Mouse (Mus musculus): ENCODE measurements around the gene Tmc6. TPM values are rescaled to one million over a fixed set of nuclear protein-coding genes. Genes with fewer than 3 reads are reported as not detected.

The Tmc6 gene
- total RNA-seq, 1 experiment = 36.0 TPM

DNA sequence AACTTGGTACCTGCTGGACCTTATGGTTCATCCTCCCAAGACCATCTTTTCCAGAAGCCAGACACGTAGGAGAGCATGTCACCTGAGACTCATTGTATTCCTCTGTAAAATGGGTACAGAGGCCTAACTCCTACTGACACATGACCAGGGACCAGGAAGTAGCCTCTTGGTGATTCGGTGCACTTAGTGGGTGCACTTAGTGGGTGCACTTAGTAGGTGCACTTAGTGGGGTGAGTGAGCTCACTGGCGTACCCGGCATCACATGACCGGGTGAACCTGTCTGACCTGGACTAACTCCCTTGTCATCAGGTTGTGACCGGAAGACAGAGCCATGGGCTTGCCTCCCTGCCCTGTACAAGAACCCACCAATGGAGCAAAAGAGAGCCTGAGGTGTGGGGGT is 24.8 kb upstream of the Tmc6 start:
- peaks cover 4 to 5% of the 10 kb centered on the region in 2 experiments; a peak in 3 of 4 replicates for H3K4me1 ChIP-seq (ENCODE audit: control insufficient read depth in 2 of 2, insufficient read depth in 2 of 2, low read length in 2 of 2, poor library complexity in 1 of 2)
- no peaks in the 10 kb centered on the region for H3K9me3 ChIP-seq (ENCODE audit: control insufficient read depth, insufficient read depth, low read depth, low read length)
- no peak overlapping the region for H3K9ac ChIP-seq (ENCODE audit: insufficient read depth, low read depth, low read length, poor library complexity, severe bottlenecking)
- DNase-seq (ENCODE audit: low read depth, low spot score) = no peak
- H3K36me3 ChIP-seq (ENCODE audit: control insufficient read depth, insufficient read depth, low read length, poor library complexity, severe bottlenecking) = no peaks in the 10 kb centered on the region
- TF ChIP-seq MAFK (IDR thresholded peaks at IDR 0.05; ENCODE audit: insufficient read depth, low read depth, low read length) = no peak
- no peak for TF ChIP-seq ZC3H11A (IDR thresholded peaks at IDR 0.05; ENCODE audit: borderline replicate concordance, low read depth, low read length)
- no peak for TF ChIP-seq ZNF384 (IDR thresholded peaks at IDR 0.05; ENCODE audit: low read depth, low read length)
- TF ChIP-seq CHD2 (IDR thresholded peaks at IDR 0.05; ENCODE audit: low read depth, low read length) = no peak
- TF ChIP-seq HCFC1 (IDR thresholded peaks at IDR 0.05; ENCODE audit: borderline replicate concordance, insufficient read depth, low read length) = no peak
- H3K4me3 ChIP-seq (ENCODE audit: insufficient read depth in 1 of 2, low read depth in 1 of 2, low read length in 2 of 2, poor library complexity in 1 of 2, severe bottlenecking in 1 of 2) = no peak overlapping the region
- in situ Hi-C loops (cut with MboI; ENCODE audit: low sequenced_read_pairs in 2 of 2, unreplicated experiment in 2 of 2) = loop anchor here in 1 of 2 experiments (25.0 kb wide), 1 partner anchor 419 kb away; no protein-coding TSS in a partner anchor
- no peak overlapping the region for H3K27ac ChIP-seq (ENCODE audit: insufficient read depth, low read depth, low read length, poor library complexity, severe bottlenecking)

- Histone ChIP-seq H3K4me1 (ENCODE audit: control insufficient read depth in 2 of 2, insufficient read depth in 2 of 2, low read length in 2 of 2, poor library complexity in 1 of 2) (peaks cover 0 to 7% of the 10 kb centered on the region in 2 experiments; a peak in 1 of 4 replicates), H3K4me3 (ENCODE audit: insufficient read depth in 1 of 2, low read depth in 1 of 2, low read length in 2 of 2, poor library complexity in 1 of 2, severe bottlenecking in 1 of 2) (no peak overlapping the region), H3K27ac (ENCODE audit: insufficient read depth, low read depth, low read length, poor library complexity, severe bottlenecking) (no peak overlapping the region), H3K36me3 (ENCODE audit: control insufficient read depth, insufficient read depth, low read length, poor library complexity, severe bottlenecking) (no peaks in the 10 kb centered on the region), H3K9me3 (ENCODE audit: control insufficient read depth, insufficient read depth, low read depth, low read length) (no peaks in the 10 kb centered on the region), H3K9ac (ENCODE audit: insufficient read depth, low read depth, low read length, poor library complexity, severe bottlenecking) (no peak overlapping the region)
- in situ Hi-C loops (cut with MboI; ENCODE audit: low sequenced_read_pairs in 2 of 2, unreplicated experiment in 2 of 2) = loop anchor here in 1 of 2 experiments (25.0 kb wide), 1 partner anchor 416 kb away; no protein-coding TSS in a partner anchor
- no peak for DNase-seq (ENCODE audit: low read depth, low spot score)
- no peak for TF ChIP-seq ZC3H11A (IDR thresholded peaks at IDR 0.05; ENCODE audit: borderline replicate concordance, low read depth, low read length)
- no peak for TF ChIP-seq MAFK (IDR thresholded peaks at IDR 0.05; ENCODE audit: insufficient read depth, low read depth, low read length)
- TF ChIP-seq HCFC1 (IDR thresholded peaks at IDR 0.05; ENCODE audit: borderline replicate concordance, insufficient read depth, low read length) = no peak
- no peak for TF ChIP-seq CHD2 (IDR thresholded peaks at IDR 0.05; ENCODE audit: low read depth, low read length)
- TF ChIP-seq ZNF384 (IDR thresholded peaks at IDR 0.05; ENCODE audit: low read depth, low read length) = no peak
These were observed 21.2 kb upstream of the Tmc6 start for GRCm38 (mm10) chr11:117803166-117803688.

DNA sequence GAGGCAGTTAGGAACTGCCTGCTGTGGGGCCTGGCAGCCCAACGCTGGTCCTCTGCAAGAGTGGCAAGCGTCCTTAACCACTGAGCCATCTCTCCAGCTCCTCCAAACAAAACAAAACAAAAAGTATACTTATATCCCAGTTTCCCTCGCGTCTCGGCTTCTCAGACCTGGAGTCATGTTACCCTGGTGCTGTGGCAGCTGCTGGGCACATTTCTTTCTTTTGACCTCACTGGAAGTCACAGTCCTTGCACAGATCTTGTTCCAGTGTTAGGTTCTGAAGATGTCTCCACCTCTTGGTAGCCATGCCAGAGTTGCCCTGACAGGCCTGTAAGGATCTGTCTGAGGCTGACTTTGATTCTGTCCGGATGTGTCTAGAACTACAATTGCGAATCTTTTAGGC is 19.7 kb upstream of the Tmc6 start:
- Histone ChIP-seq H3K9me3 (ENCODE audit: control insufficient read depth, insufficient read depth, low read depth, low read length) (no peaks in the 10 kb centered on the region), H3K27ac (ENCODE audit: insufficient read depth, low read depth, low read length, poor library complexity, severe bottlenecking) (no peak overlapping the region), H3K4me3 (ENCODE audit: insufficient read depth in 1 of 2, low read depth in 1 of 2, low read length in 2 of 2, poor library complexity in 1 of 2, severe bottlenecking in 1 of 2) (no peak overlapping the region), H3K4me1 (ENCODE audit: control insufficient read depth in 2 of 2, insufficient read depth in 2 of 2, low read length in 2 of 2, poor library complexity in 1 of 2) (peaks cover 0 to 13% of the 10 kb centered on the region in 2 experiments; a peak in 1 of 4 replicates), H3K36me3 (ENCODE audit: control insufficient read depth, insufficient read depth, low read length, poor library complexity, severe bottlenecking) (no peaks in the 10 kb centered on the region), H3K9ac (ENCODE audit: insufficient read depth, low read depth, low read length, poor library complexity, severe bottlenecking) (no peak overlapping the region)
- no peak for DNase-seq (ENCODE audit: low read depth, low spot score)
- TF ChIP-seq MAFK (IDR thresholded peaks at IDR 0.05; ENCODE audit: insufficient read depth, low read depth, low read length) = no peak
- no peak for TF ChIP-seq ZC3H11A (IDR thresholded peaks at IDR 0.05; ENCODE audit: borderline replicate concordance, low read depth, low read length)
- no peak for TF ChIP-seq ZNF384 (IDR thresholded peaks at IDR 0.05; ENCODE audit: low read depth, low read length)
- TF ChIP-seq CHD2 (IDR thresholded peaks at IDR 0.05; ENCODE audit: low read depth, low read length) = no peak
- no peak for TF ChIP-seq HCFC1 (IDR thresholded peaks at IDR 0.05; ENCODE audit: borderline replicate concordance, insufficient read depth, low read length)
- in situ Hi-C loops (cut with MboI; ENCODE audit: low sequenced_read_pairs in 2 of 2, unreplicated experiment in 2 of 2) = loop anchor here in 1 of 2 experiments (25.0 kb wide), 1 partner anchor 414 kb away; no protein-coding TSS in a partner anchor

DNA sequence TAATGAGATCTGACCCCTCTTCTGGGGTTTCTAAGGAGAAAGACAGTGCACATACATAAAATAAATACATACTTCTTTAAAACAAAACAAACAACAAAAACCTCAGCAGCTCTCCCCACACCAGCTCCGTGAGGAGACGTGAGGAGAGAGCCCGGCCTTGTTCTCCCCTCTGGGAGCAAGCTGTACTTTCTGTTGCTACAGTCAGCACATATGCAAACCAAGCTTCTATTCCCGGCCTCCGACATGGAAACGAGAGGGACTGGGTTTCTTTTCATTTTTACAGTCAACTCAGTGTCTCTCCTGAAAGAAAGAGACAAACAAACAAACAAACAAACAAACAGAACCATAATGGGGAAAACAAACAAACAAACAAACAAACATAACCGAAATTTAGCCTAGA is 18.0 kb upstream of the Tmc6 start:
- TF ChIP-seq MAFK (IDR thresholded peaks at IDR 0.05; ENCODE audit: insufficient read depth, low read depth, low read length) = no peak
- no peak for TF ChIP-seq CHD2 (IDR thresholded peaks at IDR 0.05; ENCODE audit: low read depth, low read length)
- no peak for TF ChIP-seq HCFC1 (IDR thresholded peaks at IDR 0.05; ENCODE audit: borderline replicate concordance, insufficient read depth, low read length)
- no peak for TF ChIP-seq ZC3H11A (IDR thresholded peaks at IDR 0.05; ENCODE audit: borderline replicate concordance, low read depth, low read length)
- TF ChIP-seq ZNF384 (IDR thresholded peaks at IDR 0.05; ENCODE audit: low read depth, low read length) = no peak
- no peak for DNase-seq (ENCODE audit: low read depth, low spot score)
- Histone ChIP-seq H3K4me1 (ENCODE audit: control insufficient read depth in 2 of 2, insufficient read depth in 2 of 2, low read length in 2 of 2, poor library complexity in 1 of 2) (peaks cover 0 to 11% of the 10 kb centered on the region in 2 experiments; a peak in 1 of 4 replicates), H3K9ac (ENCODE audit: insufficient read depth, low read depth, low read length, poor library complexity, severe bottlenecking) (no peak overlapping the region), H3K36me3 (ENCODE audit: control insufficient read depth, insufficient read depth, low read length, poor library complexity, severe bottlenecking) (no peaks in the 10 kb centered on the region), H3K27ac (ENCODE audit: insufficient read depth, low read depth, low read length, poor library complexity, severe bottlenecking) (no peak overlapping the region), H3K9me3 (ENCODE audit: control insufficient read depth, insufficient read depth, low read depth, low read length) (no peaks in the 10 kb centered on the region), H3K4me3 (ENCODE audit: insufficient read depth in 1 of 2, low read depth in 1 of 2, low read length in 2 of 2, poor library complexity in 1 of 2, severe bottlenecking in 1 of 2) (no peak overlapping the region)
- in situ Hi-C loops (cut with MboI; ENCODE audit: low sequenced_read_pairs in 2 of 2, unreplicated experiment in 2 of 2) = loop anchor here in 1 of 2 experiments (25.0 kb wide), 1 partner anchor 413 kb away; no protein-coding TSS in a partner anchor

Data from ES-E14 (cell line).